Mouse (Mus musculus): ENCODE data around the gene Serpina3n. TPM values are rescaled to one million over a fixed set of nuclear protein-coding genes. Genes with fewer than 3 reads are reported as not detected.
"Not testable (repeated sequence)": the region's sequence is repeated elsewhere in the genome, so short reads cannot be mapped to it uniquely, and the experiment has no call there.

The Serpina3n gene
- total and polyA plus RNA-seq, 2 experiments from 2014 or later = 0.37 to 3.5 TPM

DNA sequence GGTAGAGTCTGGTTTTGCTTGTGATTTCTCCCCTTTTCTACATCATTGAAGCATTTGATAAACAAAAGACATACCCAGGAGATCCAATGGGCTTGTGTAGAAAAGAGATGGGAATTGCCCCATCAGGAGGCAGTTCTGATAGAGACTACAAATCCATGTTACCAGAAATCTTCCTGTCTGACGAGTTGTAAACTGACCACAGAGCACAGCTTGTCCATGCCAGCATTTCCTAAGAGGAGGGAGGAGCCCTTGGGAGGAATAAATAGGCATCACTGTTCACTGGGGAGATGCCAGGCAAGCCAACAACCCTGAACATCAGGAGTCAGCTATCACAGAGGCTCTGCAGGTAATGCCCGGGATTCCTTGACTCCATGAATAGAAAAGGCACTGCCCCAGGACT is 19.7 kb upstream of the Serpina3n start:
- 37% methylated on average over 2 of the region's 2 CpGs for WGBS
- H3K27me3 ChIP-seq (ENCODE audit: control insufficient read depth, insufficient read depth, low read length); DNase-seq (ENCODE audit: low spot score); H3K9me3 ChIP-seq (replicated peaks; ENCODE audit: control insufficient read depth, low read length); H3K36me3 ChIP-seq (replicated peaks; ENCODE audit: control insufficient read depth, insufficient read depth, low read length); H3K27ac ChIP-seq (ENCODE audit: low read depth); H3K9ac ChIP-seq (replicated peaks; ENCODE audit: low read depth, low read length); H3K4me2 ChIP-seq (ENCODE audit: low read depth, low read length); H3K4me3 ChIP-seq (ENCODE audit: low read depth, low read length); H3K4me1 ChIP-seq (ENCODE audit: control insufficient read depth, insufficient read depth); ATAC-seq (ENCODE audit: insufficient read depth, low read depth): not testable (repeated sequence)

DNA sequence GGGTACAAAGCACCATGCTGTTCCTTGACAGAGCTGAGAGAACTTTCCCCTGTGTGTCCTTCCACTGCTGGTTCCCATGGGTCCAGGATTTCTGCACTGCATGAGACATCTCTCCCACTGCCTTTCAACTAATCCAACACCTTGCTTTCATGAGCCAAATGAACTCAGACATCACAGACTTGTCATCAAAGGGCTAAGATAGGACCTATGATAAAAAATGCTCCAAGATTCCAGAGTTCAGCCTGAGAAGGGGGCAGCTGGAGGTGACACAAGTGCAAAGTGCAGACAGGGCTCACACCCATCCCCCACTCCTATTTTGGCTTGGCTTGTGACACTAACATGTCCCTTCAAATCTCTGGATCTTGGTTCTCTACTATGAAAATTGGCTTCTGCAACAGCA is 18.1 kb upstream of the Serpina3n start:
- Histone ChIP-seq H3K4me3 (ENCODE audit: low read depth, low read length) (no peak overlapping the region), H3K4me2 (ENCODE audit: low read depth, low read length) (no peak overlapping the region), H3K36me3 (replicated peaks; ENCODE audit: control insufficient read depth, insufficient read depth, low read length) (no peaks in the 10 kb centered on the region), H3K27me3 (ENCODE audit: control insufficient read depth, insufficient read depth, low read length) (no peaks in the 10 kb centered on the region), H3K9ac (replicated peaks; ENCODE audit: low read depth, low read length) (no peak overlapping the region), H3K4me1 (ENCODE audit: control insufficient read depth, insufficient read depth) (no peaks in the 10 kb centered on the region), H3K27ac (ENCODE audit: low read depth) (no peak overlapping the region), H3K9me3 (replicated peaks; ENCODE audit: control insufficient read depth, low read length) (no peaks in the 10 kb centered on the region)
- no peak for TF ChIP-seq CTCF (IDR thresholded peaks at IDR 0.05; ENCODE audit: low read depth)
- TF ChIP-seq EP300 (IDR thresholded peaks at IDR 0.05; ENCODE audit: low read depth) = no peak
- DNase-seq (ENCODE audit: low spot score) = no peak
- ATAC-seq (ENCODE audit: insufficient read depth, low read depth) = no peak

DNA sequence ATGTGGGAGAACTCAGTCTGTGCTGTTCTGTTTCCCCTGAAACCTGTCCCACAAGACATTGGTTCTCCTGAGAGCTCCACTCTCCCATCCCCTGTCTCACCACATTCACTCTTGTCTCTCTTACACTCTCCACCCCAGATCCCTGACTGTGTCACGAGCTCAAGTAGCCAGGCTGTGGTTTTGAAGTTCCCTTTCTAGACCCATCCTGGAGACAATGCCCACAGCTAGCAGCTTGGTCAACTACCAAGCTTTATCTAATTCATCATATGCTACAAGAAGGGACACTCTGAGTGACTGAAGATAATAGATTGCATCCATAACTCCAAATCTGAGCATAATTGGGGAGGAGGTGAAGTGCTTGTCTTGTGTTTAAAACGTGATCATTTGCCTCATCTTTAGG is 15.5 kb upstream of the Serpina3n start:
- not testable (repeated sequence) for H3K27ac ChIP-seq (ENCODE audit: low read depth); H3K9me3 ChIP-seq (replicated peaks; ENCODE audit: control insufficient read depth, low read length); H3K27me3 ChIP-seq (ENCODE audit: control insufficient read depth, insufficient read depth, low read length); ATAC-seq (ENCODE audit: insufficient read depth, low read depth); H3K9ac ChIP-seq (replicated peaks; ENCODE audit: low read depth, low read length); DNase-seq (ENCODE audit: low spot score); H3K4me3 ChIP-seq (ENCODE audit: low read depth, low read length); H3K4me1 ChIP-seq (ENCODE audit: control insufficient read depth, insufficient read depth); H3K36me3 ChIP-seq (replicated peaks; ENCODE audit: control insufficient read depth, insufficient read depth, low read length); H3K4me2 ChIP-seq (ENCODE audit: low read depth, low read length)
- 30% methylated on average over 2 of the region's 2 CpGs for WGBS

DNA sequence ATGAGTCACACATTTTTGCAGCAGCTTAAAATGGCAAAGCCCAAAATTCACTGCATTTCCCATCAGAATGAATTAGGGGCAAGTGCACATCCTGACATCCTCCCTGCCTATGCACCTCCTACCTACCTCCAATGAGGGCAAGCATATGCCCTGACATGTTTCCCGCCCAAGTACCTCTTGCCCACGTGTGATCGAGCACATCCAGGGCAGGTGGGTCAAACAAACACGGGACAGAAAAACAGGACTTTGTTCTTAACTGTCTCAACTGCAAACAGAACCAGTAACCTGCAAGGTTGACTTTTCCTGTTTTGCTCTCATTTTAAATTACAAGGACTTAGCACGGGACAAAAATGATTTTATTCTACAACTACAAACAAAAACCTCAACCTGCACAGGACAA is 2.6 kb upstream of the Serpina3n start:
- H3K4me3 ChIP-seq (ENCODE audit: low read depth, low read length) = no peak overlapping the region
- DNase-seq (ENCODE audit: low spot score) (no peak), ATAC-seq (ENCODE audit: insufficient read depth, low read depth) (no peak)
- 63% methylated on average over 5 of the region's 5 CpGs for WGBS
- TF ChIP-seq CTCF (IDR thresholded peaks at IDR 0.05; ENCODE audit: low read depth) (no peak), EP300 (IDR thresholded peaks at IDR 0.05; ENCODE audit: low read depth) (no peak)
- no peak overlapping the region for H3K9ac ChIP-seq (replicated peaks; ENCODE audit: low read depth, low read length)
- H3K4me1 ChIP-seq (ENCODE audit: control insufficient read depth, insufficient read depth) = no peaks in the 10 kb centered on the region
- no peaks in the 10 kb centered on the region for H3K27me3 ChIP-seq (ENCODE audit: control insufficient read depth, insufficient read depth, low read length)
- H3K9me3 ChIP-seq (replicated peaks; ENCODE audit: control insufficient read depth, low read length) = no peaks in the 10 kb centered on the region
- H3K4me2 ChIP-seq (ENCODE audit: low read depth, low read length) = no peak overlapping the region
- no peak overlapping the region for H3K27ac ChIP-seq (ENCODE audit: low read depth)
- no peaks in the 10 kb centered on the region for H3K36me3 ChIP-seq (replicated peaks; ENCODE audit: control insufficient read depth, insufficient read depth, low read length)

DNA sequence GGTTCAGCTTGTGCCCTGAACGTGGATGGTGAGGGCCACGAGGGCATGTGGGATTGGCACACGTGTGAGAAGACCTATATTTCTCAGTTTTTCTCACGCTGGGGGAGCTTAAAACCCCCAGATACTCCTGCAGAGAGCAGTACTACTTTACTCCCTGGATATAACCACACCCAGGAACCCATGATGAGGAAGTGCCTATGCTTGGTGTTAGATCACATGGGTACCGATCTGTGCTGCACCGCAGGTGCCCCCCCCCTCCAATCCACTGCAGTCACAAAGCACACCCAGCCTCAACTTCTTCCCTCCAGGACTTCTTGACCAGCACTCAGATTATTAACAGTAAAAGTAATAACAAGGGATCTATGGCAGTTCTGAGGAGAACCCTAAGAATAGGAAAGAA is 6.0 kb downstream of the Serpina3n start:
- Histone ChIP-seq H3K27ac (ENCODE audit: low read depth) (no peak overlapping the region), H3K36me3 (replicated peaks; ENCODE audit: control insufficient read depth, insufficient read depth, low read length) (no peaks in the 10 kb centered on the region), H3K9ac (replicated peaks; ENCODE audit: low read depth, low read length) (no peak overlapping the region), H3K4me3 (ENCODE audit: low read depth, low read length) (no peak overlapping the region), H3K4me2 (ENCODE audit: low read depth, low read length) (no peak overlapping the region), H3K27me3 (ENCODE audit: control insufficient read depth, insufficient read depth, low read length) (no peaks in the 10 kb centered on the region; the same call in 1 of the 2 replicates), H3K9me3 (replicated peaks; ENCODE audit: control insufficient read depth, low read length) (no peaks in the 10 kb centered on the region), H3K4me1 (ENCODE audit: control insufficient read depth, insufficient read depth) (no peaks in the 10 kb centered on the region)
- ATAC-seq (ENCODE audit: insufficient read depth, low read depth) (no peak), DNase-seq (ENCODE audit: low spot score) (no peak)
- TF ChIP-seq EP300 (IDR thresholded peaks at IDR 0.05; ENCODE audit: low read depth) (no peak), CTCF (IDR thresholded peaks at IDR 0.05; ENCODE audit: low read depth) (no peak)
- WGBS = 72% methylated on average over 6 of the region's 6 CpGs

DNA sequence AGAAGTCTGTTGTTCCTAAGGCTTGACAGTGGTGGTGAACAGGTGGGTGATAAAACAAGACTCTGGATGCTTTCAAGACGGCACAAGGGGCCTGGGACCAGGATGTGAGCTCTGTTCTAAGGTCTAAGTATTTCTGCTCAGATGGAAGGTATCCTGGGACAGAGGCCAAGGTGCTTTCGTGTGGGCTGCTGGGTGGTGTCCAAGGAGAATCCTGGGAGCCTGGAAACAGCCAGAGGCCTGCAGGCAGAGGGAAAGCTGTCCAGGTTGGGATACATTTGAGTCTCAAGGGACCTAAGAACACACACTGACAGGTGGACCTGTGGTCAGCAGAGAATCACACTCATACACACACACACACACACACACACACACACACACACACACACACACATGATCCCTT is 8.0 kb downstream of the Serpina3n start:
- TF ChIP-seq CTCF (IDR thresholded peaks at IDR 0.05; ENCODE audit: low read depth) (no peak), EP300 (IDR thresholded peaks at IDR 0.05; ENCODE audit: low read depth) (no peak)
- Histone ChIP-seq H3K9me3 (replicated peaks; ENCODE audit: control insufficient read depth, low read length) (no peaks in the 10 kb centered on the region), H3K4me3 (ENCODE audit: low read depth, low read length) (no peak overlapping the region), H3K9ac (replicated peaks; ENCODE audit: low read depth, low read length) (no peak overlapping the region), H3K4me1 (ENCODE audit: control insufficient read depth, insufficient read depth) (no peaks in the 10 kb centered on the region), H3K4me2 (ENCODE audit: low read depth, low read length) (no peak overlapping the region), H3K27me3 (ENCODE audit: control insufficient read depth, insufficient read depth, low read length) (0 out of 2 replicates have a peak, but pooled peaks cover 3% of the 10 kb centered on the region), H3K27ac (ENCODE audit: low read depth) (no peak overlapping the region), H3K36me3 (replicated peaks; ENCODE audit: control insufficient read depth, insufficient read depth, low read length) (no peaks in the 10 kb centered on the region)
- DNase-seq (ENCODE audit: low spot score) = no peak
- ATAC-seq (ENCODE audit: insufficient read depth, low read depth) = no peak
- WGBS = 47% methylated on average over 2 of the region's 2 CpGs
